Mouse (Mus musculus) skeletal muscle tissue, adult 2 months (tissue): ENCODE data around the gene Mtx2.

Source experiments
- DNase-seq: peaks from one replicate; pipeline ENCODE4 v3.0.0-alpha.2; 2012; ENCODE audit warnings: low read depth, low spot score

The Mtx2 gene

DNA sequence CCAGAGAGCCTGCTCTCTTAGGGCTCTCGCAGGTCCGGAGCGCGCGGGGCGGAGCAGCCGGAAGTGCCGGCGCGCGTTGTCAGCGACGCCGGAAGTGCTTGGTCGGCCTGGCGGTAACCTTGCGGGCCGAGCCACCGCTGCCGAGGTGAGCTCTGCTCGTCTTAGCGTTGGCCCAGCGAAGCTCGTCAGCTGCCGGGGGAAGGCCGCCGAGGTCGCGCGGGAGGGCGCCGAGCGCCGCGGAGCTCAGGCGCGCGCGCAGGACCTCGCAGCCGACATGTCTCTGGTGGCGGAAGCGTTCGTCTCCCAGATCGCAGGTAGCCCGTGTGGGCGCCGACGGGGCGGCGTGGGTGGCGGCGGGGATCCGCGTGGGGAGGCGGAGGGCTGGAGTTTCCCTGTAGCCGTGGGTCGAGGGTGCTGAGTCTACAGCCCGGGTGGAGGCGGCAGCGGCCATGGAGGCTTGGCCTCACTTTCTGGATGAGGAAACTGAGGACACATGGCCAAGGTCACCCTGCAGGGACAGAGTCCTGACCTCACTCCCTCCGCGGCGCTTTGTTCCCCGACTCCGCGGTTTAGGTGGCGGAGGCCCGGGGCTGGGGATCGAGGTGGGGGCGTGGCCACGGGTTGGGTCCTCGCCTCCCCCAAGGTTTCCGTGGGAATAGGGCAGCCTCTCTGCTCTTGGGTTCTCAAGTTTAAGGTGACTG, at the start of gene Mtx2:
Gene Mtx2, plus strand, starts transcription at position 74 of the 701 bp plus-strand sequence.
- DNase-seq = peak; percentile 67

DNA sequence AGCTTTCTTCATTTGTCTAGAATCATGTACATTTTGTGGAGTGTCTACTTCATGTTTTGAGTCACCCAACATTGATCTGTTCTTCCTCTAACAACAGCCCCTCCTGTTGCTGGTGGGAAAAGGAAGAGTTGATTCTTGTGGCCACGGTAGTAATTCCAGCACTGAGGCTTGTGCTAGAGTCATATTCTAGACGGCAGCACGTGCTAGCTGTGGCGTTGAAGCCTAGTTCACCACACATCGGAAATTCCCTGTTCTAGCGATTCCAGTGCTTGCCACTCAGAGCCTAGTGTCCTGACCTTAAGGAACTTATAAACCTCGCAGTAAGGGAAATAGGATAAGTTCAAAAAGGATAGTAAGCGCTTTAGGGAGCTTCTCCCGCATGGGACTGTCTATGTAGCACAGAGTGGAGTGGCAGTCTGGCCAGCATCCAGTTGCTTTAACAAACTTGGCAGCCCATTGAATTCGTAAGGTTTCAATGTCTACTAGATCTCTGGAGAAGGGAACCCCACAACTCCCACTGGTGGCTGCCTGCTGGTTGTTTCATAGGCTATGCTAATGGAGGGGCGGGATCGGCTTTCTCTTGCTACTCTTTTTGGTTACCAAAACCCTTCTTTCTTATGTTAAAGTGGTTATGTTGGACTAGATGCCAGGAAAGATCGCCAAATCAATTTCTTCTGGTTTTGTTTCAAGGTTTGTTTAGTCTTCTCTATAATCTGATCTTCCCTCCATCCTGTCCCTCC, 47.9 kb upstream of the Mtx2 start:
- DNase-seq = no peak

- no peak for DNase-seq
These were observed 44.2 kb upstream of the Mtx2 start for GRCm38 (mm10) chr2:74781386-74781785.

DNA sequence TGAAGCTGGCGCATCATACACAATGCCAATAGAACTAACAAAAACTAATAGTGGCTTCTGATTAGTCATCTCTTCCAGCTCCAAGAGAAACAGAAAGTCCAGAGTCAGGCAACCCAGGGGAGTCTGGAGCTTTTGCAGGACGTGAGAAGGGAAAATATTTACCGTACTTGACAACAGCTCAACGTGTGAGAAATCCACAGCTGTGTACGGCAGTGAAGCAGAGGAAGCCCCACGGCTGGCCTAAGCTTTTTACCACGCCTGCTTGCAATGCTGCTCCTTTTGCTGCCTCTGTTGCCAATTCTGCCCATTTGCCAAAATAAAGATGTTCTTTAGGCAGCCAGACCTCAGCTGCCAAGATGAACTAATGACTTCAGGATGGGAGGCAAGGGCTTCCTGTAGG, 30.1 kb upstream of the Mtx2 start:
- DNase-seq = peak; percentile 27

DNA sequence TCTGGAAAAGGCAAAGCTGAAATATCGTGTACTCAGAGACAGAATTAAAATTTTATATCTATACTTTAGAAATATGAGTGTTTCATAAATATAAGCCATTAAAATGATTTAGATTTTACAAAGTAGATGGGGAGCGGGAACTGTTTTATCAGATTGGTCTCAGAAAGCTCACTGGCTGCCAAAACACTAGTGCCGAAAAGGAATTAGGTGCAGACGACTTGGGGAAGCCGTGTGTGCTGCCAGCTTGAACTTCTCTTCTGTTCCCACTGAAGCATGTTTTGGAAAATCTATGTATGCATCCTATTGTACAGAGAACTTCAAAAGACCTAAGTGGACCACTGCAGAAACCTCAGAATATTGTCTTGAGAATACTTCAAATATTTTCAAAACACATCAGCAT, 17.2 kb upstream of the Mtx2 start:
- DNase-seq = no peak

- no peak for DNase-seq
These were observed 2.9 kb upstream of the Mtx2 start for GRCm38 (mm10) chr2:74822654-74823053.

DNA sequence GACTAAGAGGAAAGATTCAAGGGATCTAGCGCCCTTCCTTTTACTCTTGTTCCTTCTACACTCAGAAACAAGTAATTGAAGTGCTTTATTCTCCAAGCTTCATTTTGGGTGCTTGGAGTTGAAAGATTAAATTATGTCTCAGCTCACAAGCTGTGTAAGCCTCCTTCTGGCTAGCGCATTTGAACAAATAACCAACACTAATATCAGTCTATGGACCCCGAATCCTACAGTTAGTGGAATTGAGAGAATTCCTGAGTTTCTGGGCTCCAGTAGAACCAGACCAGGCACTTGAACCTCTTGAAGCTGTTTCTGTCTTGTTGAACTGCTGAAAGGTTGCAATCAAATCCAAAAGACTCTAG, 253 bp upstream of the Mtx2 start:
- no peak for DNase-seq

GRCm38 (mm10) chr2:74846992-74847391, 21.4 kb downstream of the Mtx2 start:
- DNase-seq = no peak

DNA sequence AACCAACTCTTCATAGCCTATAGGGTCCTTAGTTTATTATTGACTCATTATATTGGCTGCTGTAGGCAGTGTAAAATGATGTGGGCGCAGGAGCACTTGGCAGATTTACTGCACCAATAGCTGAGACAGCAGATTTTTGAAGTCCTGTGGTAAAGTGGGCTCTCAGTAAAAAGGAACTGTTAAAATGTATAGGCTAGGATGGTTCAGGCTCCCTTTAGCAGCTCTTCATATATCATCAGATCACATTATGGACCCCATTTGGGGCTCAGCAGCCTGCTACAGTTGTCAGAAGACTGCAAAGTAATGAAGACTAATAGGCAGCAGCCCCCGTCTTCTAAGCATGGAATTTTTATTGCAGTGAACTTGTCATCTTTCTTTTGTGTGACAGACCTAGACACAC, 21.9 kb downstream of the Mtx2 start:
- no peak for DNase-seq

- peak; percentile 78 for DNase-seq
These were observed 24.4 kb downstream of the Mtx2 start for GRCm38 (mm10) chr2:74850036-74850435.

DNA sequence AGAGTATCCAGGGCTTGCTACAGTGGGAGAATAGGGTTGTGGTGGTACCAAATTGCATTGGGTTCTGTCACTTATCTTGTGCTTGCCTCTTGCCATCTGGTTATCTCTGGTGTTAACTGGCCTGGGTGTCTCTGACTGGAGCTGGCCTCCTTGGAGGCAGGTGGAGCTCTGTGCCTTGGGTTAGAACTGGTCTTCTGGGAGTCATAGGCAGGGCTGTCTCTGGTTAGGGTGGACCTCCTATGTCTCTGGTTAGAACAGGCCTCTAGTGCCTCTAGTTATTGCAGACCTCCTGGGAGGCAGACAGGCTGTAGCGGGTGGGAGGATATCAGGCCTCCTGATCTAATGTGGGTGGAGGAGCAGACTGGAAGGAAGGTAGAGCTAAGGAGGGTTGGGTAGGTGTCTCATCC, 36.5 kb downstream of the Mtx2 start:
- no peak for DNase-seq

DNA sequence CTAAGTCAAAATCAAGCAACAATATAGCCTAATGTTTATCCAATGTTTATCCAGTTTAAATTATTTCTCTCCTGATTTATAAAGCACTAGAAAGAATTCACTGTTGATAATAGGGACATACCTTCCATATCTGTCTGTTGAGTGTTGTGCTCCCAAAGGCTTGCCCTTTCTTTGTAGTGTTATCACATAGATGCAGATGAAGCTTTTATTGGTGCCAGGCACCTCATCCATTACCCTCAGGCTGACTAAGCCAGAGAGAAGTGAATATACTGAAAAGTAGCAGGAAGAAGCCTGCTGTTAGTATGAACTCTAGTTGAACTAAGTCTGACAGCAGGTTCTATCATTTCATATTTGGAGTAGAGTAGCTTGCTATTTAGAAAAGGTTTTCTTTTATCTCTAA, 39.8 kb downstream of the Mtx2 start:
- no peak for DNase-seq

GRCm38 (mm10) chr2:74874043-74874442, 48.4 kb downstream of the Mtx2 start:
- no peak for DNase-seq

GRCm38 (mm10) chr2:74884357-74884756, 58.8 kb downstream of the Mtx2 start:
- no peak for DNase-seq

DNA sequence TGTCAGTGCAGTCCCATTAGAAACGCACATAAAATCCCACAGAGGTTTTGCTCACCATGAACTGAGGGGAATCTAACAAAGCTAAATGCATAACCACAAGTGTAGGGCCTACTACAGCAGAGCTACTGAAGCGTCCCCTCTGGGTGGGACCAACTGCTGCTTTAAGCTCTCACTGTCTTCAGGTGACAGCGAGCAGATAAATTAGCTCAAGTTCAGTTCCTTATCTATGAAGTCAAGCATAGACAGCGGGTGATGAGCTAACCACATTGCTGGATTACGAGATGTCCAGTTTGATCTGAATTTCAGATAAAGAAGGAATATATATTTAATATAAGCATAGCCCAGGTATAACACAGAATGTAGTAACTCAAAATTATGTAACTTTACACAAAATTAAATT, 66.3 kb downstream of the Mtx2 start:
- DNase-seq = no peak

GRCm38 (mm10) chr2:74892881-74893615, 67.4 kb downstream of the Mtx2 start:
- no peak for DNase-seq

- no peak for DNase-seq
These were observed 68.5 kb downstream of the Mtx2 start for GRCm38 (mm10) chr2:74894061-74894460.

DNA sequence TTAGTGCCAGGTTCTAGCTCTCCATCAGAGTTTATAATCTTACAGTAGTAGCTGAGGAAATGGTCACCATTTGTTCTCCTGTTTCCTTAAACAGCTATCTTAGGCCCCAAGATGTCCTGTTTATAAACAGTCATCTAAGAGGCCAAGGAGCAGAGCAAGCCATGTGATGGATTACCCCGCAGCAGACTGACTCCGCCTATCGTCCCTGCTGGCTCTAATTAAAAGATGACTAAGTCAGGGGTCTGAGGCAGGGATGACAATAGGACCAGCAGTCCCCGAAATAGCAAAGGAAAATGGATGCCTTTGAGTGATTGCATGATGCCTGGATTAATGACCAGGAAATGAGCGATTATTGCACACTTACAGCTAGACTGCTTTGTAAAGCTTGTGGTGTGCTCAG, 74.4 kb downstream of the Mtx2 start:
- DNase-seq = no peak

GRCm38 (mm10) chr2:74901764-74902295, 76.2 kb downstream of the Mtx2 start:
- no peak for DNase-seq

- DNase-seq = peak; percentile 81
These were observed 82.0 kb downstream of the Mtx2 start for GRCm38 (mm10) chr2:74907368-74908291.

DNA sequence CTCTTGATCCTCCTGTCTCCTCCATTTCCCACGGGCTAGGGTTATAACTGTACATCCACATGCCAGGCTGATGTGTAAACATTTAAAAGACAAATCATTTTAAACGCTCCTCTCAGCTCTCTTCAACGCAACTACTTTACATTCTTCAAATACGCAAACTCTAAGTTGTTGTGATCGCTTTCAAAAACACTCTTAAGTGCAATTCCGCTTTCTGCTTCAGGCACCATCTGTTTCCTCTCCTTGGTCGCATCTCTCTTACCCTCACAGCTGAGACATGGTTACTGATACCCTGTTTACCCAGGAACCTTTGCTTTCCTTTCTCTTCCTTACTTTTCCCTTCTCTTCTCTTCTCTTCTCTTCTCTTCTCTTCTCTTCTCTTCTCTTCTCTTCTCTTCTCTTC, 86.4 kb downstream of the Mtx2 start:
- DNase-seq = no peak
